Mouse (Mus musculus): ENCODE results near the gene Spsb1. TPM values are rescaled to one million over a fixed set of nuclear protein-coding genes. Genes with fewer than 3 reads are reported as not detected.
A peak's percentile ranks its signal among the peaks of the same experiment; 100 is the strongest.

Spsb1 gene
- polyA plus RNA-seq (2014; fragmentation: Nextera tagmentation; extraction: Ambion mirVana) = 7.5 and 7.8 TPM in 2 replicates

DNA sequence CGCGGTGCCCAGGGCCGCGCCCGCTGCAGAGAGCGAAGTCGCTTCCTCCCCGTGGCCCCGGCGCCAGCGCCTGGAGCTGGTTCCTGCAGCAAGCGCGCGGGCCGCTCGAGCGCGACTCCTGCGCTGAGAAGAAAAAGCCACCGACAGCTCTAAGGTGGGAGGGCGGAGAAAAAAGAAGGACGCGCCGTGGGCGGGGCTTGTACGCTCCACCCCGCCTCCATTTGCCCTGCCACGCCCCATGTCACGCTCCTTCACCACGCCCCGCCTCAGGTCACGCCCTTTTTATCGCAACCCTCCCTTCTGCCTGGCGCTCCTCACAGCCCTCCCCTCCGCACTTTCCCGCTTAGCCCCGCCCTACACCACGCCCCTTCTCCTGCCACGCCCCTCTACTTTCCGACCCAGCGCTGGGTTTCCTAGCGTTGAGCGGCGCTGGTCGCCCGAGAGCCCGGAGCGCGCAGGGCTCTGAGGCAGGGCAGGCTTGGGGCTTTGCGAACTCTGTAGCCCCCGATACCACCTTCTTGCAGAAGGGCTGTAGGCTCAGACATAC is at the start of gene Spsb1:
Spsb1 (minus strand) TSS at position 151 of the 547 bp plus-strand sequence.
- Histone ChIP-seq H3K4me2 (ENCODE audit: low read depth, low read length, severe bottlenecking) (peak within 1 kb of the TSS; percentile 99), H3K4me3 (ENCODE audit: low read depth, low read length) (peak within 1 kb of the TSS; percentile 58), H3K27me3 (ENCODE audit: control insufficient read depth, insufficient read depth, low read length) (peaks cover 40% of the 10 kb centered on the region), H3K36me3 (ENCODE audit: control insufficient read depth, insufficient read depth, low read length) (no peaks in the 10 kb centered on the region), H3K27ac (ENCODE audit: low read depth, low read length) (no peak within 1 kb of the TSS), H3K9ac (ENCODE audit: low read length) (peak within 1 kb of the TSS; percentile 57), H3K4me1 (replicated peaks; ENCODE audit: control insufficient read depth, insufficient read depth, low read length) (0 out of 2 replicates have a peak, but pooled peaks cover 2% of the 10 kb centered on the region), H3K9me3 (ENCODE audit: control insufficient read depth, low read length) (no peaks in the 10 kb centered on the region)
- under 1% methylated on average over 37 of the region's 51 CpGs for WGBS
- DNase-seq (ENCODE audit: low spot score) = peak; percentile 99
- ATAC-seq (replicated peaks; ENCODE audit: low FRiP score) = peak; percentile 93

DNA sequence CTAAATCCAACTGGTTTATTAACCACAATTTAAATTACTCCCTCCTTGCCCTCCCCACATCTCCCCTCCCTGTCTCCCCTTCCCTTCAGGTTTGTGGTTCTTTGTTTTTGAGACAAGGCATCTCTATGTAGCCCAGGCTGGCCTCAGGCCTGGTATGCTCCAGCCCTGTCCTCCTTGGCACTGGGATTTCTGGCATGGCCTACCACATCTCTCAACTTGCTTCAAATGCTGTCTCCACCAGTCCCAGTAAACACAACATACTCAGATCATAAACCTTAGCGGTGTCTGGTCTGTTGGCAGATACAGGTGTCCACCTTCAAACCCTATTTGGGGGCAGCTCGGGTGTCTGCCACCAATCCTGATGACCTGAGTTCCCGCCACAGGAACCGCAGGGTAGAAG is 48.8 kb upstream of the Spsb1 start:
- no peak for ATAC-seq (replicated peaks; ENCODE audit: low FRiP score)
- Histone ChIP-seq H3K27me3 (ENCODE audit: control insufficient read depth, insufficient read depth, low read length) (no peaks in the 10 kb centered on the region), H3K27ac (ENCODE audit: low read depth, low read length) (no peak overlapping the region), H3K4me1 (replicated peaks; ENCODE audit: control insufficient read depth, insufficient read depth, low read length) (no peaks in the 10 kb centered on the region), H3K4me3 (ENCODE audit: low read depth, low read length) (no peak overlapping the region), H3K4me2 (ENCODE audit: low read depth, low read length, severe bottlenecking) (no peak overlapping the region), H3K36me3 (ENCODE audit: control insufficient read depth, insufficient read depth, low read length) (no peaks in the 10 kb centered on the region), H3K9me3 (ENCODE audit: control insufficient read depth, low read length) (no peaks in the 10 kb centered on the region), H3K9ac (ENCODE audit: low read length) (no peak overlapping the region)
- no peak for DNase-seq (ENCODE audit: low spot score)
- 91% methylated on average over 4 of the region's 4 CpGs for WGBS

DNA sequence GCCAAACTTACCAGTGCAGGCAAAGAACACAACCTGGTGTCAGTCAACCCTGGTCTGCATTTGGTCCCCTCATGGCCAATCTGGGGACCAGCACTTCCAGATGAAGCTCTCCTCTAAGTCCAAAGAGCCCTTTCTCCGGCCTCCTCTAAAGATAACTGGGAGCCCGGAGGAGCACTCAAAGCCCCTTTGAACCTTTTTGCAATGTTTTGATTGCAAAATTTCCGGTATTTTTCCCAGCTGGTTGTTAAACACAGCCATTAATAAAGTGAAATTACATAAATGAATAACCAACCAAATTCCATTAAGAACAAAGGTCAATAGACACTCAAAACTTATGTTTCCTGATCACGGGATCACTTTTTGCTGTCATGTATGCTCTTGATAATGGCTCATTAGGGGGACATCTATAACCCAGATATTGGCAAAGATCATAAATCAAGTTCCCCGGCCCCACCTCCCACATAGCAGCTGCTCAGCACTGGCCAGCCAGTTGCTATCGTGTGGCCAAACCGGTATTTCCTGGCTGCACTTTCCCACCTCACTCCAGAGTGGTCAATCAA is 48.3 kb upstream of the Spsb1 start:
- Histone ChIP-seq H3K9ac (ENCODE audit: low read length) (no peak overlapping the region), H3K9me3 (ENCODE audit: control insufficient read depth, low read length) (no peaks in the 10 kb centered on the region), H3K36me3 (ENCODE audit: control insufficient read depth, insufficient read depth, low read length) (no peaks in the 10 kb centered on the region), H3K27ac (ENCODE audit: low read depth, low read length) (no peak overlapping the region), H3K27me3 (ENCODE audit: control insufficient read depth, insufficient read depth, low read length) (no peaks in the 10 kb centered on the region), H3K4me3 (ENCODE audit: low read depth, low read length) (no peak overlapping the region), H3K4me2 (ENCODE audit: low read depth, low read length, severe bottlenecking) (no peak overlapping the region), H3K4me1 (replicated peaks; ENCODE audit: control insufficient read depth, insufficient read depth, low read length) (no peaks in the 10 kb centered on the region)
- no peak for ATAC-seq (replicated peaks; ENCODE audit: low FRiP score)
- no peak for DNase-seq (ENCODE audit: low spot score)
- WGBS = 82% methylated on average over 7 of the region's 7 CpGs

DNA sequence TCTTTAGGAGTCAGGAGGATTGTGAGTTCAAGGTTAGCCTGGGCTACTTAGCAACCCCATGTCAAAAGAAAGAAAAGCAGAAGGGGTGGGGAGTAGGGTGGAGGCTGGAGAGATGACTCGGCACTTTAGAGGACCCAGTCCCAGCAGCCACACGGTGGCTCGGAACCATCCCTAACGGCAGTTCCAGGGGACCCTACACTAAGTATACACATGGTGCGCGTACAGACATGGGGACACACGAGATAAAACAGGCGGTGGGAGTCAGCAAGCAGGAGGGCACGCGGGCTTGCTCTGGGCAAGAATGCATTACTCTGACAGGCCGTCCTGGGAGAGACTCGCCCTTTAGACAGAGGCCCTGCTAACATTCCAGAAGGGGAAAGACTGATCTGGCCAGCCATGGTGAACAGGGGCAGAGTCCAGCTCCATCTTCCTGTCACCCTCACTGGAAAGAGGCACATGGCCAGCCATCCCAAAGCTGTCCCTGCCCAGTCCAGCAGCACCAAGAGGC is 47.2 kb upstream of the Spsb1 start:
- ATAC-seq (replicated peaks; ENCODE audit: low FRiP score) = no peak
- H3K4me2 ChIP-seq (ENCODE audit: low read depth, low read length, severe bottlenecking) = no peak overlapping the region
- no peak overlapping the region for H3K27ac ChIP-seq (ENCODE audit: low read depth, low read length)
- H3K9ac ChIP-seq (ENCODE audit: low read length) = no peak overlapping the region
- no peak for DNase-seq (ENCODE audit: low spot score)
- no peaks in the 10 kb centered on the region for H3K36me3 ChIP-seq (ENCODE audit: control insufficient read depth, insufficient read depth, low read length)
- no peaks in the 10 kb centered on the region for H3K9me3 ChIP-seq (ENCODE audit: control insufficient read depth, low read length)
- H3K4me3 ChIP-seq (ENCODE audit: low read depth, low read length) = no peak overlapping the region
- 78% methylated on average over 12 of the region's 12 CpGs for WGBS
- H3K4me1 ChIP-seq (replicated peaks; ENCODE audit: control insufficient read depth, insufficient read depth, low read length) = no peaks in the 10 kb centered on the region
- no peaks in the 10 kb centered on the region for H3K27me3 ChIP-seq (ENCODE audit: control insufficient read depth, insufficient read depth, low read length)

DNA sequence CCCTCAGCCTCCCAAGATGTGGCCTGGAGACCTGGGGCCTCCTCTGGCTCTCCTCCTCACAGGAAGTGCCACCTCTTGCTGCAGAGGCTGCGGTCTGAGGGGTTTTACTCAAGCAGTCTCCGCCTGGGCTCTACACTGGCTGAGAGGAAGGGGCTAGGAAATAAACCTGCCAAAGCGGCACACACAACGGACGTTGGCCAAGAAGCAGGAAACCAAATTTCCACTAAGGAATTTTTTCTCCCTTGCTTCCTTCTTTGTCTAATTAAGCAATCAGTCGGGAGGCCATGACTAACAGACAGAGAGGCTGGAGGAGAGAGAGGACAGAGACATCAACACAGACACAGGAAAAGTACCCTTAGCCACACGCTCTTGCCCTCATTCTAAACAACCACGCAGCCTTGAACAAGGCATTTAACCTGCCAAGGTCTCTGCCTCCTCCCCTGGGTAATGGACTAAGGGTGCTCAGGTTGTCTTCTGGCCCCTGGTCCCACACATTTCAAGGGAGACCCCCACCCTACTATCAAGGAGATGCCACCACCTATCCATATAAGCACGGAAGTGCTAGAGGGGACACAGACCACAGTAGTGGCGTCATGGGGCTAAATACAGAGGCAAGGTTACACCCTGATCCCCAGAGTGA is 46.5 kb upstream of the Spsb1 start:
- no peaks in the 10 kb centered on the region for H3K9me3 ChIP-seq (ENCODE audit: control insufficient read depth, low read length)
- ATAC-seq (replicated peaks; ENCODE audit: low FRiP score) (no peak), DNase-seq (ENCODE audit: low spot score) (no peak)
- 79% methylated on average over 10 of the region's 10 CpGs for WGBS
- no peak overlapping the region for H3K4me3 ChIP-seq (ENCODE audit: low read depth, low read length)
- no peak overlapping the region for H3K27ac ChIP-seq (ENCODE audit: low read depth, low read length)
- H3K9ac ChIP-seq (ENCODE audit: low read length) = no peak overlapping the region
- H3K27me3 ChIP-seq (ENCODE audit: control insufficient read depth, insufficient read depth, low read length) = no peaks in the 10 kb centered on the region
- no peaks in the 10 kb centered on the region for H3K4me1 ChIP-seq (replicated peaks; ENCODE audit: control insufficient read depth, insufficient read depth, low read length)
- H3K36me3 ChIP-seq (ENCODE audit: control insufficient read depth, insufficient read depth, low read length) = no peaks in the 10 kb centered on the region
- H3K4me2 ChIP-seq (ENCODE audit: low read depth, low read length, severe bottlenecking) = no peak overlapping the region

DNA sequence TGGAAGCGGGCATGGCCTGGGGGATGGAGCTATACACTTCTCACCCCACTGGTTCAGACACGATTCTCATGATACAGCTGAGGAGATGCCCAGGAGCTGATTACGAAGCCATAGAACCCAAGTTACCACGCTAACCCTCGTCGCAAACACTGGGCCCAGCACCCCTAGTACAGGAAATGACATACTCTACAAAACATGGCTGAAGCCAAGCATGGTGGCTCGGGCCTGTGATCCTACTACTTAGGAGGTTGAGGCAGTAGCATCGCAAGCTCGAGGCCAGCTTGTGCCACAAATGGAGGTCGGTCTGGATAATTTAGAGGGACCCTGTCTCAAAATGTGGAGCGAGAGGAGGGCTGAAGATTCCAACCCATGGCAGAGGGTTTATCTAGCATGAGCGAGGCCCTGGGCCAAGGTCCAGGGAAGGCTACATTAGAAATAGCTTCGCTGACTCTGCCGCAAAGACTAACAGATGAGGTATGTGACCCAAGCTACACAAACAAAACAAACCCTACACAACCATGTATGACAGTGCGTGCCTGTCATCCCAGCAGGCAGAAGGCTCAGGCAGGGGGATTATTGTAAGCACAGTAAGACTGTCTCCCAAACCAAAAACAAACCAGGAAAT is 45.2 kb upstream of the Spsb1 start:
- Histone ChIP-seq H3K9ac (ENCODE audit: low read length) (no peak overlapping the region), H3K4me3 (ENCODE audit: low read depth, low read length) (no peak overlapping the region), H3K27ac (ENCODE audit: low read depth, low read length) (no peak overlapping the region), H3K9me3 (ENCODE audit: control insufficient read depth, low read length) (no peaks in the 10 kb centered on the region), H3K27me3 (ENCODE audit: control insufficient read depth, insufficient read depth, low read length) (no peaks in the 10 kb centered on the region), H3K4me2 (ENCODE audit: low read depth, low read length, severe bottlenecking) (no peak overlapping the region), H3K4me1 (replicated peaks; ENCODE audit: control insufficient read depth, insufficient read depth, low read length) (no peaks in the 10 kb centered on the region), H3K36me3 (ENCODE audit: control insufficient read depth, insufficient read depth, low read length) (no peaks in the 10 kb centered on the region)
- ATAC-seq (replicated peaks; ENCODE audit: low FRiP score) (no peak), DNase-seq (ENCODE audit: low spot score) (no peak)
- 89% methylated on average over 15 of the region's 15 CpGs for WGBS

DNA sequence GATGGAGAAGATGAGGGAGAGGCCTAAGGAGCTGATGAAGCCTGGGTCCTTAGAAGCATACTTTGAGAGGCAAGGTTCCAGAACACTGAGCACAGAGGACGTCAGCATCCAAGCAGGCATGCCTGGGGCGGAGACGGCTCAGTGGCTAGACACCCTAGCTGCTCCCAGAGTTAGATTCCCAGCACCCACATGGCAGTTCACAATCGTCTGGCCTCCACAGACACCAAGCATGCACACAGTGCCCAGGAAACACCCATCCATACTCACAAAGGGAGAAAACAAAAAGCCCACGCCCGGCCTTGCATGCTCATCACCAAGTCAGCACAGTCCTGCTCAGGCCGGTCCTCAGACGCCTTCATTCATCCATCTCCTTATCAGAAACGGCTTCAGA is 44.7 kb upstream of the Spsb1 start:
- WGBS = 83% methylated on average over 9 of the region's 9 CpGs
- Histone ChIP-seq H3K4me1 (replicated peaks; ENCODE audit: control insufficient read depth, insufficient read depth, low read length) (no peaks in the 10 kb centered on the region), H3K36me3 (ENCODE audit: control insufficient read depth, insufficient read depth, low read length) (no peaks in the 10 kb centered on the region), H3K4me2 (ENCODE audit: low read depth, low read length, severe bottlenecking) (no peak overlapping the region), H3K9ac (ENCODE audit: low read length) (no peak overlapping the region), H3K27ac (ENCODE audit: low read depth, low read length) (no peak overlapping the region), H3K27me3 (ENCODE audit: control insufficient read depth, insufficient read depth, low read length) (no peaks in the 10 kb centered on the region), H3K9me3 (ENCODE audit: control insufficient read depth, low read length) (no peaks in the 10 kb centered on the region), H3K4me3 (ENCODE audit: low read depth, low read length) (no peak overlapping the region)
- DNase-seq (ENCODE audit: low spot score) = no peak
- no peak for ATAC-seq (replicated peaks; ENCODE audit: low FRiP score)

DNA sequence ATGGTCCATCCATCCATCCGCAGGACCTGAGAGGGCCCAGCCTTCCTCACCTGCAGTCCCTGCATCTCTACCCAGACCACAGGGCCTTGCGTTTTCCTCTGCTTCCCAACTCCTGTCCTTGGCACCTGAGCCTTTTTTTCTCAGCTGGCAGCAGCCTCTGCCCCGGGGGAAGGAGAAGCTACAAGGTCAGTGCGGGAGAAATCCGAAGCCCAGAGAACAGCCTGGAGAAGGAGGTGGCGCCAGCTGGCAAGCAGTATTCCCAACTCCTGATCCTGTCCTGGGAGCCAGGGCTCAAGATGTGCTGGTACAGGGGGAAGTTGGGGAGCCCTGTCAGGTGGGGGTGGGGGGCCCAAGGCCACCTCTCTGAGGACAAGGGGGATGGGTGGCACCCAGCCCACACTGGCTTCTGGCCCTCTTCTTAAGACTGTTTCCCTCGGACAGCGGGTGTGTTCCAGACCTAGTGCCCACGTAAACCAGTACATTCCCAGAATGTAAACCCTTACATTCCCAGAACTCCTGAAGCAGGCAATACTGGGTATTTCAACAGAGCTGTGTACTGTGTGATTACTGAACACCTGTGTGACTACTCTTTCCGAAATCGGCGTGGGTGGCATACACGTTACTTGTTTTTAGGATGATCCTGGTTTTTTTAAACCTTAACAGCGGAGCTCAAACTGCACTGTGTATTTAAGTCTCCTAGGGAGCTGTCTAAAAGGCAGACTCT is 44.1 kb upstream of the Spsb1 start:
- no peak for ATAC-seq (replicated peaks; ENCODE audit: low FRiP score)
- no peak overlapping the region for H3K9ac ChIP-seq (ENCODE audit: low read length)

More for the DNA sequence above, 44.1 kb upstream of the Spsb1 start:
- 84% methylated on average over 14 of the region's 14 CpGs for WGBS
- Histone ChIP-seq H3K27me3 (ENCODE audit: control insufficient read depth, insufficient read depth, low read length) (no peaks in the 10 kb centered on the region), H3K4me1 (replicated peaks; ENCODE audit: control insufficient read depth, insufficient read depth, low read length) (no peaks in the 10 kb centered on the region), H3K27ac (ENCODE audit: low read depth, low read length) (no peak overlapping the region), H3K9me3 (ENCODE audit: control insufficient read depth, low read length) (no peaks in the 10 kb centered on the region), H3K36me3 (ENCODE audit: control insufficient read depth, insufficient read depth, low read length) (no peaks in the 10 kb centered on the region), H3K4me2 (ENCODE audit: low read depth, low read length, severe bottlenecking) (no peak overlapping the region), H3K4me3 (ENCODE audit: low read depth, low read length) (no peak overlapping the region)
- DNase-seq (ENCODE audit: low spot score) = no peak
